In the genomic region with DNA sequence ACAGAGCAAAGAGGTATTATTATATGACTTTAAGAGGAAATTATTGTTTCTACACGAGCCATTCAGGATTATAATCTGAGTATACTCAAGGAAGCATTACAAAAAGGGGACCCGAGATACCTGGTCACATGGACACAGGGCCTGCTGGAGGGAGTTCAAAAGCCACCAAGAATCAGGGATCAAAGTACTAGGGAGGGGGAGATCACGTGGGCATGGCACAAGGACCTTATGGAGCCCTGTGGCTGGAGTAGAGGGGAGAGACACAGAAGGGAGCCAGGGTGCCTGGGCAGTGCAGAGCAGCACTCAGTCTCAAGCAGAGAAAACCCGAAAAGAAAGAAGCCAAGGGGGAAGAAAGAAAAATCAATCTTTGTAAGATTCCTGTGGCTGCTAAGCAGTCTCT, we compare ENCODE assay signal across 28 mouse cellular contexts. TPM values are rescaled to one million over a fixed set of nuclear protein-coding genes. Genes with fewer than 3 reads are reported as not detected.
A peak's percentile ranks its signal among the peaks of the same experiment; 100 is the strongest.
DNase-seq lines count a peak whose midpoint lies in the region; ATAC-seq and TF ChIP-seq lines count a peak whose summit lies in the region.
"Had no signal": no experiment of that assay in that cellular context is flagged by ENCODE, and none has a peak within 500 bp of the region (broad histone marks: within the 10 kb centered on the region; RNA-seq: fewer than 3 reads in every experiment).

No protein-coding gene starts in this region.

- TF ChIP-seq CTCF in kidney, adult 2 months (conservative IDR thresholded peaks at IDR 0.05; ENCODE audit: insufficient read depth, insufficient read length, low read depth, low read length): no peak

- ATAC-seq in kidney, embryonic 15.5 days (replicated peaks; ENCODE audit: low FRiP score): no peak
- ATAC-seq in intestine, embryonic 16.5 days: 0 out of 2 replicates have a peak, but pooled peaks have one; percentile 42
- ATAC-seq: CD4-positive, CD25-positive, alpha-beta regulatory T cell, adult 4 months; hindbrain, embryonic 16.5 days; midbrain, embryonic 15.5 days had no signal

- peak; percentile 85 for DNase-seq in kidney, adult 2 months
- peak; percentile 54 for DNase-seq in kidney, postnatal 14 days
- no peak for DNase-seq in thymus, postnatal 10 days (ENCODE audit: low spot score in 2 of 2)
- no peak for DNase-seq in lung, postnatal 25 days (ENCODE audit: low spot score)
- DNase-seq in retina, embryonic 14.5 days (ENCODE audit: low spot score): no peak
- DNase-seq: adrenal gland, postnatal 25 days; cerebellum, adult 11-12 months; cerebellum, postnatal 10 days; gastrocnemius, postnatal 14 days; left cerebral cortex, postnatal 4 days; lung, adult 2 months; right cerebral cortex, postnatal 25 days; spleen, adult 18-20 months; thymus, adult 18-20 months; thymus, postnatal 36 days had no signal

- peaks cover 24% of the 10 kb centered on the region for H3K4me1 ChIP-seq in kidney, adult 2 months (ENCODE audit: control insufficient read depth, insufficient read depth, low read length)
- H3K4me1 ChIP-seq in kidney, embryonic 15.5 days: peaks cover 10% of the 10 kb centered on the region
- peaks cover 12% of the 10 kb centered on the region for H3K4me1 ChIP-seq in intestine, embryonic 16.5 days (ENCODE audit: control insufficient read depth, insufficient read depth, low read length)
- H3K4me1 ChIP-seq: forebrain, embryonic 12.5 days; midbrain, embryonic 15.5 days; neural tube, embryonic 15.5 days had no signal

- H3K27me3 ChIP-seq in kidney, adult 2 months (replicated peaks; ENCODE audit: control insufficient read depth, insufficient read depth, low read length): no peaks in the 10 kb centered on the region
- H3K27me3 ChIP-seq in kidney, embryonic 15.5 days: 0 out of 2 replicates have a peak, but pooled peaks cover 5% of the 10 kb centered on the region
- H3K27me3 ChIP-seq in intestine, embryonic 16.5 days (replicated peaks; ENCODE audit: control insufficient read depth, insufficient read depth, low read length): no peaks in the 10 kb centered on the region
- H3K27me3 ChIP-seq: midbrain, embryonic 15.5 days; neural tube, embryonic 15.5 days had no signal

- H3K4me2 ChIP-seq in kidney, embryonic 15.5 days: no peak overlapping the region
- no peak overlapping the region for H3K4me2 ChIP-seq in intestine, embryonic 16.5 days (ENCODE audit: low read depth, low read length)
- H3K4me2 ChIP-seq: forebrain, embryonic 12.5 days; midbrain, embryonic 15.5 days; neural tube, embryonic 15.5 days had no signal

- no peaks in the 10 kb centered on the region for H3K9me3 ChIP-seq in kidney, embryonic 15.5 days (replicated peaks)
- H3K9me3 ChIP-seq in intestine, embryonic 16.5 days (ENCODE audit: control insufficient read depth, low read length): no peaks in the 10 kb centered on the region
- H3K9me3 ChIP-seq: forebrain, embryonic 12.5 days; midbrain, embryonic 15.5 days; neural tube, embryonic 15.5 days had no signal

- H3K36me3 ChIP-seq in kidney, adult 2 months (ENCODE audit: control insufficient read depth, insufficient read depth, low read length): no peaks in the 10 kb centered on the region
- H3K36me3 ChIP-seq in kidney, embryonic 15.5 days: no peaks in the 10 kb centered on the region
- H3K36me3 ChIP-seq in intestine, embryonic 16.5 days (ENCODE audit: control insufficient read depth, insufficient read depth, low read length): no peaks in the 10 kb centered on the region
- H3K36me3 ChIP-seq: forebrain, embryonic 12.5 days; midbrain, embryonic 15.5 days; neural tube, embryonic 15.5 days had no signal

- WGBS in kidney, adult 2 months: 56% methylated on average over 4 of the region's 4 CpGs
- WGBS in kidney, embryonic 15.5 days: 64% methylated on average over 4 of the region's 4 CpGs
- WGBS in intestine, embryonic 16.5 days: 68% methylated on average over 4 of the region's 4 CpGs

- TF ChIP-seq POLR2A in kidney, adult 2 months (IDR thresholded peaks at IDR 0.05; ENCODE audit: low read depth, low read length): no peak

- no peak overlapping the region for H3K9ac ChIP-seq in kidney, embryonic 15.5 days
- H3K9ac ChIP-seq in intestine, embryonic 16.5 days (ENCODE audit: low read depth, low read length): no peak overlapping the region
- H3K9ac ChIP-seq: forebrain, embryonic 12.5 days; liver, embryonic 14.5 days; midbrain, embryonic 15.5 days; neural tube, embryonic 15.5 days had no signal

- peak overlapping the region; percentile 26; the same call in 1 of the 2 replicates for H3K27ac ChIP-seq in kidney, adult 2 months (ENCODE audit: insufficient read depth, low read depth, low read length)
- no peak overlapping the region for H3K27ac ChIP-seq in kidney, embryonic 15.5 days
- peak overlapping the region; percentile 13; the same call in 1 of the 2 replicates for H3K27ac ChIP-seq in intestine, embryonic 16.5 days (ENCODE audit: low read length)
- H3K27ac ChIP-seq: forebrain, embryonic 12.5 days; layer of hippocampus, adult 2 months; liver, embryonic 14.5 days; midbrain, embryonic 15.5 days; neural tube, embryonic 15.5 days had no signal

- H3K4me3 ChIP-seq in kidney, adult 2 months (ENCODE audit: insufficient read depth, low read depth, low read length): no peak overlapping the region
- no peak overlapping the region for H3K4me3 ChIP-seq in kidney, embryonic 15.5 days (replicated peaks)
- H3K4me3 ChIP-seq in intestine, embryonic 16.5 days (ENCODE audit: low read length): no peak overlapping the region
- H3K4me3 ChIP-seq: erythroblast, embryonic 14.5 days; forebrain, embryonic 12.5 days; layer of hippocampus, adult 2 months; midbrain, embryonic 15.5 days; neural tube, embryonic 15.5 days had no signal

RNA-seq across cellular contexts. Expression of gene Sectm1b, which starts 11.0 kb away (rescaled TPM):
- 66.6 and 75.2 TPM in 2 replicates for polyA plus RNA-seq in kidney, adult 2 months (2012; rRNA removed)
- 0.06 TPM in 1 of 2 replicates, not detected in the other for polyA plus RNA-seq in kidney, embryonic 15.5 days (2015; fragmentation: Nextera tagmentation; extraction: Ambion mirVana)
- polyA plus RNA-seq in intestine, embryonic 16.5 days (2015; fragmentation: Nextera tagmentation; extraction: Ambion mirVana): 0.93 and 2.6 TPM in 2 replicates
- polyA plus RNA-seq: CD4-positive, CD25-positive, alpha-beta regulatory T cell, adult 4 months; erythroblast, embryonic 14.5 days; forebrain, embryonic 12.5 days; heart, embryonic 14.5 days; hindbrain, embryonic 11.5 days; hindbrain, embryonic 16.5 days; limb, embryonic 14.5 days; midbrain, embryonic 15.5 days; neural tube, embryonic 15.5 days had no signal

RNA-seq across cellular contexts. Expression of gene Cd7, which starts 13.2 kb away (rescaled TPM):
- polyA plus RNA-seq in kidney, adult 2 months (2012; rRNA removed): 1.2 and 3.0 TPM in 2 replicates
- 0.28 and 0.31 TPM in 2 replicates for polyA plus RNA-seq in kidney, embryonic 15.5 days (2015; fragmentation: Nextera tagmentation; extraction: Ambion mirVana)
- 6.7 and 7.9 TPM in 2 replicates for polyA plus RNA-seq in intestine, embryonic 16.5 days (2015; fragmentation: Nextera tagmentation; extraction: Ambion mirVana)
- polyA plus RNA-seq: erythroblast, embryonic 14.5 days; forebrain, embryonic 12.5 days; heart, embryonic 14.5 days; hindbrain, embryonic 11.5 days; hindbrain, embryonic 16.5 days; midbrain, embryonic 15.5 days; neural tube, embryonic 15.5 days had no signal

RNA-seq across cellular contexts. Expression of gene Sectm1a, which starts 28.6 kb away (rescaled TPM):
- polyA plus RNA-seq in kidney, adult 2 months (2012; rRNA removed): 2.1 and 2.8 TPM in 2 replicates
- 0.34 TPM in 1 of 2 replicates, not detected in the other for polyA plus RNA-seq in kidney, embryonic 15.5 days (2015; fragmentation: Nextera tagmentation; extraction: Ambion mirVana)
- polyA plus RNA-seq in intestine, embryonic 16.5 days (2015; fragmentation: Nextera tagmentation; extraction: Ambion mirVana): 7.0 and 10.4 TPM in 2 replicates
- polyA plus RNA-seq: CD4-positive, CD25-positive, alpha-beta regulatory T cell, adult 4 months; erythroblast, embryonic 14.5 days; forebrain, embryonic 12.5 days; heart, embryonic 14.5 days; hindbrain, embryonic 11.5 days; hindbrain, embryonic 16.5 days; lung, adult 2 months; midbrain, embryonic 15.5 days; neural tube, embryonic 15.5 days had no signal

Comparison
In these comparisons a context has a peak if more than half of its experiments do, and no peak if none do; other contexts are left out.
1. RNA of gene Sectm1b, which starts 11.0 kb away (polyA plus RNA-seq): 66.6 to 75.2 TPM in kidney, adult 2 months; 0.93 to 2.6 TPM in intestine, embryonic 16.5 days and 0.06 TPM in kidney, embryonic 15.5 days; every median in the first group is over 10 times any median in the second.
2. DNase-seq: peak in kidney, adult 2 months (single experiment) and kidney, postnatal 14 days (single experiment); none in thymus, postnatal 10 days (0 of 2), lung, postnatal 25 days (single experiment) and retina, embryonic 14.5 days (single experiment).